Mouse (Mus musculus): ENCODE data around the gene Nr2f1. TPM values are rescaled to one million over a fixed set of nuclear protein-coding genes. Genes with fewer than 3 reads are reported as not detected.

Nr2f1 gene
- polyA plus RNA-seq, 1 experiment from 2014 or later, result 9.8 TPM

- Histone ChIP-seq H3K4me3 (replicated peaks; ENCODE audit: low read depth, low read length) (peak overlapping the region; percentile 59), H3K4me1 (replicated peaks; ENCODE audit: insufficient read depth, low read length) (no peaks in the 10 kb centered on the region), H3K27ac (no peak overlapping the region), H3K36me3 (ENCODE audit: insufficient read depth, low read length) (no peaks in the 10 kb centered on the region), H3K9me3 (replicated peaks; ENCODE audit: low read length) (no peaks in the 10 kb centered on the region), H3K4me2 (ENCODE audit: low read length) (peak overlapping the region; percentile 99), H3K9ac (ENCODE audit: low read depth, low read length) (peak overlapping the region; percentile 58), H3K27me3 (ENCODE audit: insufficient read depth, low read length) (peaks cover 10% of the 10 kb centered on the region)
- DNase-seq (ENCODE audit: low spot score), result peak; percentile 88
- under 1% methylated on average over 79 of the region's 86 CpGs for WGBS
- TF ChIP-seq CTCF (IDR thresholded peaks at IDR 0.05; ENCODE audit: low read depth), result peak; percentile 36; the same call in 1 of the 2 replicates
- ATAC-seq (replicated peaks; ENCODE audit: low FRiP score, low read depth), result peak; percentile 97
These were observed 36.2 kb downstream of the Nr2f1 start for GRCm38 (mm10) chr13:78163087-78163958.

- no peak overlapping the region for H3K27ac ChIP-seq
- no peak for TF ChIP-seq CTCF (IDR thresholded peaks at IDR 0.05; ENCODE audit: low read depth)
- DNase-seq (ENCODE audit: low spot score) (no peak), ATAC-seq (replicated peaks; ENCODE audit: low FRiP score, low read depth) (no peak)
- no peaks in the 10 kb centered on the region for H3K9me3 ChIP-seq (replicated peaks; ENCODE audit: low read length)
- no peak overlapping the region for H3K9ac ChIP-seq (ENCODE audit: low read depth, low read length)
- 57% methylated on average over 2 of the region's 2 CpGs for WGBS
- H3K27me3 ChIP-seq (ENCODE audit: insufficient read depth, low read length), result peaks cover 10% of the 10 kb centered on the region
- no peak overlapping the region for H3K4me3 ChIP-seq (replicated peaks; ENCODE audit: low read depth, low read length)
- H3K4me1 ChIP-seq (replicated peaks; ENCODE audit: insufficient read depth, low read length), result no peaks in the 10 kb centered on the region
- no peak overlapping the region for H3K4me2 ChIP-seq (ENCODE audit: low read length)
- no peaks in the 10 kb centered on the region for H3K36me3 ChIP-seq (ENCODE audit: insufficient read depth, low read length)
These were observed 37.4 kb downstream of the Nr2f1 start for GRCm38 (mm10) chr13:78162149-78162548.

GRCm38 (mm10) chr13:78157465-78157864, 42.1 kb downstream of the Nr2f1 start:
- no peak for TF ChIP-seq CTCF (IDR thresholded peaks at IDR 0.05; ENCODE audit: low read depth)
- Histone ChIP-seq H3K27me3 (ENCODE audit: insufficient read depth, low read length) (no peaks in the 10 kb centered on the region), H3K4me1 (replicated peaks; ENCODE audit: insufficient read depth, low read length) (no peaks in the 10 kb centered on the region), H3K4me3 (replicated peaks; ENCODE audit: low read depth, low read length) (no peak overlapping the region), H3K9ac (ENCODE audit: low read depth, low read length) (no peak overlapping the region), H3K4me2 (ENCODE audit: low read length) (no peak overlapping the region), H3K36me3 (ENCODE audit: insufficient read depth, low read length) (no peaks in the 10 kb centered on the region), H3K9me3 (replicated peaks; ENCODE audit: low read length) (no peaks in the 10 kb centered on the region), H3K27ac (no peak overlapping the region)
- 81% methylated on average over 5 of the region's 5 CpGs for WGBS
- DNase-seq (ENCODE audit: low spot score), result no peak
- no peak for ATAC-seq (replicated peaks; ENCODE audit: low FRiP score, low read depth)

Other genes with a start within 250 kb of the Nr2f1 start
- 0.63 and 0.75 TPM in 2 replicates for gene Pou5f2, start 174.9 kb downstream of the Nr2f1 start, polyA plus RNA-seq (2015; fragmentation: Nextera tagmentation; extraction: Ambion mirVana)